Mouse (Mus musculus) ES-E14 (cell line): ENCODE data around the gene Mybbp1a.

Source experiments
- CHD2 ChIP-seq: IDR thresholded peaks from 2 replicates; pipeline ENCODE4 v1.6.1; 2014; ENCODE audit warnings: mild to moderate bottlenecking, low read depth, low read length, inconsistent platforms
- HCFC1 ChIP-seq: IDR thresholded peaks from 2 replicates; pipeline ENCODE4 v1.6.1; 2012; ENCODE audit warnings: low read length, inconsistent platforms, borderline replicate concordance; ENCODE audit not compliant: insufficient read depth
- MAFK ChIP-seq: IDR thresholded peaks from 2 replicates; pipeline ENCODE4 v1.6.1; 2014; ENCODE audit warnings: mild to moderate bottlenecking, low read depth, low read length, inconsistent platforms; ENCODE audit not compliant: insufficient read depth
- ZC3H11A ChIP-seq: IDR thresholded peaks from 2 replicates; pipeline ENCODE4 v1.6.1; 2012; ENCODE audit warnings: low read depth, mild to moderate bottlenecking, inconsistent platforms, low read length, borderline replicate concordance
- ZNF384 ChIP-seq: IDR thresholded peaks from 2 replicates; pipeline ENCODE4 v1.6.1; 2012; ENCODE audit warnings: low read depth, low read length, inconsistent platforms

- TF ChIP-seq MAFK (no peak), ZC3H11A (no peak), ZNF384 (no peak), CHD2 (no peak), HCFC1 (no peak)
Measured at GRCm38 (mm10) chr11:72402017-72402416, 39.1 kb upstream of the Mybbp1a start.
